Mouse (Mus musculus) heart, postnatal 0 days (tissue): ENCODE data around the gene Maml2.

Experiments
- CTCF ChIP-seq: IDR thresholded peaks from 2 replicates; pipeline ENCODE4 v1.5.1; 2016; ENCODE audit warnings: antibody characterized with exemption, control low read depth, low read depth
- EP300 ChIP-seq: IDR thresholded peaks from 2 replicates; pipeline ENCODE4 v1.6.1; 2016; ENCODE audit warnings: antibody characterized with exemption, low read depth

DNA sequence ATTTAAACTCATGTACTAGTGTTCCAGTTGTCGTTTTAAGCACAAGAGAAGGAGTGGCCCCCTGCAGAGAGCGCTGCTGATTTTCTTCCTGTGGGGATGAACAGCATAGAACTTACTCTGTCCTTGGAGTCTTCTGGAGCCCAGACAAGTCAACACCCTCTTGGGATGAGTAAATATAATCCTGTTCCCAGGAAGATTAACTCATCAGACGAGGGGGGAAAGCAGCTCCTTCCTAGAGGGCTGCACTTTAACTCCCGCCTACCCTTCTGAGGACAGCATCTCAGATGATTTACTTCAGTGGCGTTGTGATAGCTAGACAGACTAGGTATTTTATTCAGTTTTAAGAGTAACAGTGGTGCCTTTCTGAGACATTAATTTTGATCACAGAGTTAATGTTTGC lies 215.4 kb downstream of the Maml2 start:
- TF ChIP-seq CTCF (no peak), EP300 (no peak)
